Mouse (Mus musculus) frontal cortex, adult 2 months (tissue): ENCODE measurements around the gene Rtp1. TPM values are rescaled to one million over a fixed set of nuclear protein-coding genes. Genes with fewer than 3 reads are reported as not detected.

Experiments used
- DNase-seq, 2 experiments: peaks; one replicate each; pipeline ENCODE4 v3.0.0; 2022; ENCODE audit warnings: low spot score in 1 of 2; ENCODE audit errors: extremely low spot score in 1 of 2
- polyA plus RNA-seq: library from polyadenylated mRNA; depleted of rRNA; stranded (reverse); fragments of >200 nt; gene quantifications from 2 replicates; pipeline ENCODE4 v1.2.3, GENCODE M21; 2012; rRNA removed

The Rtp1 gene
- polyA plus RNA-seq: 0.30 and 0.59 TPM in 2 replicates

GRCm38 (mm10) chr16:23428647-23429319, at the start of gene Rtp1:
Gene Rtp1, plus strand, starts transcription at chr16:23429133.
- DNase-seq: no peak

- DNase-seq: no peak
Observed at GRCm38 (mm10) chr16:23379536-23380230, 49.2 kb upstream of the Rtp1 start.

DNA sequence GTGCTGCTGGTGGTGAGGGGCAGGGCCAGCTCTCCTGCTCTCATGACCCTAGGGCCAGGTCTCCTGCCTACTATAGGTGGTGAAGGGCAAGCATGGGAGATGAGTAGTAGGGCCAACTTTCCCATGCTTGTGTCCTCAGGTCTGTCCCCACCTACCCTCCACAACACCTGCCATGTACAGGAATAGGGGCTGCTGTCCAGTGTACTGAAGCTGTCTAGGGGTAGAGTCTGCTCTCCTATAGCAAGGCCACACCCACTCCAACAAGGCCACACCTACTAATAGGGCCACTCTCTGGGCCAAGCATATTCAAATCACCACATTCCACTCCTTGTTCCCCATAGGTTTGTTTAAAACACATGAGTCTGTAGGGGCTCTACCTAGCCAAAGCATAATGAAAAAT, 44.6 kb upstream of the Rtp1 start:
- DNase-seq: no peak

- no peak for DNase-seq
Observed at GRCm38 (mm10) chr16:23397931-23398330, 31.0 kb upstream of the Rtp1 start.

DNA sequence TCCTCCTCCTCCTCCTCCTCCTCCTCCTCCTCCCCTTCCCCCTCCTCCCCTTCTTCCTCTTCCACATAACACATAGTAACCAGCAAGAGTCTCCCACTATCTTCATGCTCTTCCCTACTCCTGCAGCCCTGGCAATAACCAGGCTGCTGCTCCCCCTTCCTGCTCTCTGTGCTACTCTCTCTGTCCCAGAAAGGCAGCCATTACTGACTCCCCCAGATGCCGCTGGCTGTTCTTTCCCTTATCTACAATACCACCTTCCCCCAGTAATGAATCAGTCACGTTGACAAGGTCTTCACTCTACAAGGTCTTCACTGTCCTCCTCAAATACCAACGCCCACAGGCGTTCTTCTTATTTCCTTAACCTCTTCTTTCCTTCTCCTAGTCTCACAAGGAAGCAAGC, 27.5 kb upstream of the Rtp1 start:
- no peak for DNase-seq

DNA sequence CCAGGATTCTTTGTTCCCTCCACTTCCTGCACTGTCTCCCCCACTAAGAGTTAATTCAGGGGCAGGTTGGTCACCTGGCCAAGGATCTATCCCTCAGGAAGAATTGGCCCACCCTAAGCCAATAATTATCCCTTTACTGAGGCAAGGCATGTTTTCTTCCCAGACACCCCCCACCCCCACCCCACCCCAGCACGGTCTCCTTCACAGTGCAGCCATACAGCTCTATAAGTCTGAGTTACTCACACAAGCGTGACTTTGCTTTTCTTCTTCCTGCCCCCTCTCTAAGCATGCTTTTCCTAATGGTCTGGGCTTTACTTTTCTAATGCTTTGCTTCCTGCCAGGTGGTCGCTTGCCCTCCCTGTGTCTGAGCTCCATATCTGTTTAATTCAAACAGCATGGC, 27.0 kb upstream of the Rtp1 start:
- no peak for DNase-seq

- DNase-seq: peak; percentile 41 to 91
Observed at GRCm38 (mm10) chr16:23403008-23403755, 25.8 kb upstream of the Rtp1 start.

GRCm38 (mm10) chr16:23412930-23413329, 16.0 kb upstream of the Rtp1 start:
- no peak for DNase-seq

DNA sequence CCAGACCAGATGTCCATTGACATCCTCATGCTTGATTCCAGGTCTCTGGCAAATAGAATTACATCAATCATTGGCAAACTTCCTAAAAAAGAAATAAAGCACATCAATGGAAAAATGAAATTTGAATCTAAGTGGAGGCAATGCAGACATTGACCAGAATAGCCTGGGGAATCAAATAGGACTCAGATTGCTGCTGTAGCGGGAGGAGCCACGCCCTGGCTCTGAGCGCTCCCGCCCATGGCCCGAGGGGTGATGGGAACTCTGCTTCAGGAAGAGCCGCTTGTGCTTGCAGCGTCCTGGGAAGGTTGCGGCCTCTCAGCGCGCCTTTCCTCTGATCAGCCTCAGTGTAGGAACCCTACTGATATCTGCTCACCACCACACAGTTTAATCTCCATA, 12.7 kb upstream of the Rtp1 start:
- no peak for DNase-seq

DNA sequence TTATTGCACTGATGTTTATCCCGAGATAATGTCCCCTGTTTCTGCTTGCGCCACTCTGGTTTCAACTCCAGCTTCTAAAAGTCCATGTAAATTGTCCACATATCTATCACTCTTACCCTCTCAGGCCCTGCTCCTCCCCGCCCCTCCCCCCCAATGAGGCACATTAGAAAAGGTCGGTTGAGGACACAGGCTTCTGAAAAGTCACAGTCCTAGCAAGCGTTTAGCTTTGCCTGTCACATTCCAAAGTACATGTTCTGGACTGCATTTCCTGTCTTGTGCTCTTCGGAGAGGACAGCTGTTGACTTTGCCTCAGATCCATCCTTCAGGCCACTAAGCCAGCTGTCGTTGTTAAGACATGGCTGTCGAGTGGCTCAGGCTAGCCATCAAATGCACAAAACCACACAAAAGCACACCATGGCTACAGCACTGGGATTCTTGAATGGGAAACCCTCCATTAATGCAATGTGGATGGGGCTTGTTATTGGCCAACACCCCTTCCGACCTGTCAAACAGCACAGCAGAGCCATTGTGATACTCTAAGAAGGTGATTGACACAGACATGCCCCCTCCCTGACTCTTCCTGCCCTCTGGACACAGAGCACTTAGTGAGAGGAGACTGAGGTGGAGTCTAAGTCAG, 12.2 kb upstream of the Rtp1 start:
- DNase-seq: no peak

DNA sequence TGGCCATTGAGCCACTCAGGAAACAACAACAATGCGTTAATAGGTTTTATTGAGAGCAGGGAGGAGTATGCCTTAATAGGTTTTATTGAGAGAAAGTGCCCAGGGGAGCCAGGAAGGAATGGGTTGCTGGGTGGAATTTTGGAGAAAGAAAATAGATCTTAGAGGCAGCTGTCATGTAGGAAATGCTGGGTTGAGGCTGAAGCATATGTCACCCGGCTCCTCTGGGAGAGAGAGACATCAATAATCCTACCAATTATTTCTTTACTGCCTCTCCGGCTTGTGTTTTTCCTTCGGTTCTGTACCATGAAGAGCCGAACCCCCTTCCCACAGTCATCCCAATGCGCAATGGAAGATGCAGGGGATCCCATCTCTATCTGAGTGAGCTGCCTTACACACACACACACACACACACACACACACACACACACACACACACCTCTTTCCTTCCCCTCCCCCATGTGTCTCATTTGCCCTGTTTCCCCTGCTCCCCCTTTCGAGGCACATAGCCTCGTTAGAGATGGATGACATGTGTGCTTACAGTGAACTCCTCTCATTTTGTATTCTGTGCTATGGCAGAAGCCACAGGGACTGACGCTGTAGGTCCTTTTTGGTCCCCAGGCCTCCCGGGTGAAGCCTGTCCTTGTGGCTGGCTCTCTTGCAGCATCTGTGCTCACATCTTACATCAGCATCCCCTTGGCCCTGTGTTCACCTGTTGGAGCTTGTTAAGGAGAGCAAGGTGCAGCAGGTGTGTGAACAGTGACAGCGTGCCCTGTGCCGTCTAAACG, 11.3 kb upstream of the Rtp1 start:
- no peak for DNase-seq

DNA sequence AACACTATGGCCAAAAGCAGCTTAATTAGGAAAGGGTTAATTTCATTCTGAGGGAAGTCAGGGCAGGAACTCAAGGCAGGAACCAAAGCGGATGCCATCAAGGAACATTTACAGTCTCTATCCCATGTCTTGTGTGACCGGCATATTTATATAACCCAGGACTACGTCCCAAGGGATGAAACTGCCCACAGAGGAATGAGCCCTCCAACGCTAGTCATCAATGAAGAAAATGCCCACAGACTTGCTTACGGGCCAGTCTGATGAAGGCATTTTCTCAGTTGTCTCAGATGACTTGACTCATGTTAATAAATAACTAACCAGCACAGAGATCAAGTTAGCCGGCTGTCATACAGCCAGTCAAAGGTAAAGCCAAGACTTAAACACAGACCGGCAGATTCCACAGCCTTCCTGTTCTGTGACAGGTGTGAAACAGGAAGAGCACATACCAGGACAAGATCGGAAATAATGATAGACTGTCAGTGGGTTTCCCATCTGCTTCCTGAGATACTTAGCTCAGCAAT, 9.3 kb upstream of the Rtp1 start:
- DNase-seq: no peak

GRCm38 (mm10) chr16:23423825-23424224, 5.1 kb upstream of the Rtp1 start:
- DNase-seq: no peak

DNA sequence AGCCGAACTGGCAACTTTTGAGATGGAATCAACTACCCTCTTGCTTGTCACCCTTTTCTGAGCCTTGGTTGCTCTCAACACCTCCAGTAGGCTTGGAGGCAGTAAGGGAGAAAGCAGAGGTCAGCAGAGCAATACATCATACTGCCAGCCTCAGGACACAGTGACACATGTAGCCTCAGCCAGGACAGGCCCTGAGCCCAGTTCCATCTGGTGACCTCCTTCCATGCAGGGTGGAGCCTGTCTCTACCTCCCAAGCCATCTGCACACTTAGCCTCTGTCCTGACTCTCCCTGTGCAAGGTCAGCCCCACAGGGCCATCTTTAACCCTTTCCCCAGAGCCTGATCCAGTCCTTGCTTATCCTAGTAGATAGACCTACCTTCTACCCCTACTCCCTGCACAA, 1.2 kb upstream of the Rtp1 start:
- no peak for DNase-seq

- no peak for DNase-seq
Observed at GRCm38 (mm10) chr16:23429991-23430390, 1.1 kb downstream of the Rtp1 start.

GRCm38 (mm10) chr16:23437404-23438166, 8.7 kb downstream of the Rtp1 start:
- DNase-seq: no peak

GRCm38 (mm10) chr16:23444231-23444630, 15.3 kb downstream of the Rtp1 start:
- no peak for DNase-seq

DNA sequence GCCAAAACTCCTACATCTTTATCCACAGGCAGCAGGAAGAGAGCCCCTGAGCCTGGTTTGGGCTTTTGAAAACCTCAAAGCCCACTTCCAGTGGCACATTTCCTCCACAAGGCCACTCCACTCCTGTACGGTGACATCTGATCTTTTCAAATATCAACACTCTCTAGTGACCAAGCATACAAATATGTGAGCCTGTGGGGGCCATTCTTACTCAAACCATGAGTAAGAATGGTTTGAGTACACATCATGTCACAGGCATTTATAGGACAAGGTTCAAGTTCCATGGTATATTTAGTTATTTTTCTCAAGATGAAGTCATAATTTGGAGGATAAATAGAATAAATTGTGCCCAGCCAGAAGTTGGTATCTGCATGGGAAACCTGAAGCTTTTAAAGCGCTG, 21.0 kb downstream of the Rtp1 start:
- no peak for DNase-seq

DNA sequence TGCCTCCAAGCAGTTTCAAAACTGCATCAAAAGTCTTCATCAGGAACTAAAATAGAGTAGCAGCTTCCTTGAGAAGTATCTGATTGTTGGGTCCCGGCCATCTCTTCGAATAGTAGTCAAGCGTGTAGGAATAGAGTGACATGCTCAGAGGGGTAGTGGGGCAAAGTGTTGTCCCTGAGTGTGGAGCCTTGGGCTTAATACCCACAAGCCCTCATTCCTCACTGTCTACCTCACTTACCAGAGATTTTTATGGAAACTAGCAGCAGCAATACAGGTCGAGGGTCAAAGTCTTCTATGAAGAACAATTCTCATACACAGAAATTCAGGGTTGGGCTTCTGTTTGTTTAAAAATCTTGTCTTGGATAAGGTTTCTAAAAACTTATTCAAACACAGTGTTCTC, 21.9 kb downstream of the Rtp1 start:
- DNase-seq: no peak
